Mouse (Mus musculus): Measurements from ENCODE around the gene Mapkapk2. TPM values are rescaled to one million over a fixed set of nuclear protein-coding genes. Genes with fewer than 3 reads are reported as not detected.

Gene Mapkapk2
- 100 to 1,000 TPM; 136 to 153 TPM for polyA plus RNA-seq (2017; shearing (Covaris generic))

DNA sequence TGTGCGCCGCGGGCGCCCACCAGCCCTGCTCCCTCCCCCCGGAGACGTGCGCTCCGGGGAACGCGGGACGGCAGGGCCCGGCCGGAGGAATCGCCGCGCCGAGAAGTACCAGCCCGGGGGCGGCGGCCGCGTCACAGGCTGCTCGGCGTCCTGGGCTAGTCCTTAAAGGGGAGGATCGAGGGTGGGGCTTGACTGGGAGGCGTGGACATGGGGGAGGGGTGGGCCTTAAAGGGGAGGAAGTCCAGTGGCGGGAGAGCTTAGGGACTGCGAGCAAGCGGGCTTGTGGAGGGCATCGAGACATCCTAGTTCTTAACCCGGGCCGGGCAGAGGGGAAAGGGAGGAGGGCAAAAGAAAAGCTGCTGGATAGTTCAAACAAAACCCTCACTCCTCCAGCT lies at the start of gene Mapkapk2:
Mapkapk2 (minus strand) TSS at position 127 of the 395 bp plus-strand sequence.

DNA sequence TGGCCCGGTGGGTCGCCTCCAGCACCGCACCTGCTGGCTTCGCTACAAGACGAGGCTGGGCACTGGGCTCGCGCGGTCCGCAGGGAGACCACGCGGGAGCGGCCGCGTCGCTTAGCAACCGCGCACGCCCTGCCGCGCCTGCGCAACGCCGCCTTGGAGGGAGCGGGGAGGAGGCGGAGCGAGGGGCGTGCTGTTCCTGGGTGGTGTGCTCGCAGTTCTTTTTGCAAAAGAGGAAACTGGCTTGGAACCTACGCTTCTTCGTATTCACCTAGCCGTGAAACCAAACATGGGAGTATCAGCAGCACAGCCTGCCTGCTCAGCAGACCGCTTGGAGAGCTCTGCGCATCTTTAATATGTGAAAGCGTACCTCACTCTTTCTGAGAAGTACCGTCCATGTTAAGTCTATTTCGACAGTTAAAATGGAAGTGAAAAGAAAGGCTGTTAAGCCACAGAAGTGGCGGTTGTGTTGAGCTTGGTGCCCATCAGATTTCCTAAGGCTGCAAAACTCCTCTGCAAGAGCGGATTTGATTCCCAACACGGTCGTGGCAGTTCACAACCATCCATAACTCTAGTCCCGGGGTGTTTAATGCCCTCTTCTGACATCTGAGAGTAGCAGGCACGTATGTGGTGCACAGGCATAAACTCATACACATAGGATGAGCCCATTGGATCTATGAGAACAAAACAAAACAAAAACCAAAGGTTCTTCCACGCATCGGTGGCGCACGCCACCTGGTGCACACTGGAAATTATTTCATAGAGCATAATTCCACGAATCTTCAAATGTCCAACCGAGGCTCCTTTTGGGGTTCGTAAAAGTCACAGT lies 40.8 kb upstream of the Mapkapk2 start, which contains the start of gene Dyrk3:
Dyrk3 (minus strand) TSS at position 150 of the 826 bp plus-strand sequence.

DNA sequence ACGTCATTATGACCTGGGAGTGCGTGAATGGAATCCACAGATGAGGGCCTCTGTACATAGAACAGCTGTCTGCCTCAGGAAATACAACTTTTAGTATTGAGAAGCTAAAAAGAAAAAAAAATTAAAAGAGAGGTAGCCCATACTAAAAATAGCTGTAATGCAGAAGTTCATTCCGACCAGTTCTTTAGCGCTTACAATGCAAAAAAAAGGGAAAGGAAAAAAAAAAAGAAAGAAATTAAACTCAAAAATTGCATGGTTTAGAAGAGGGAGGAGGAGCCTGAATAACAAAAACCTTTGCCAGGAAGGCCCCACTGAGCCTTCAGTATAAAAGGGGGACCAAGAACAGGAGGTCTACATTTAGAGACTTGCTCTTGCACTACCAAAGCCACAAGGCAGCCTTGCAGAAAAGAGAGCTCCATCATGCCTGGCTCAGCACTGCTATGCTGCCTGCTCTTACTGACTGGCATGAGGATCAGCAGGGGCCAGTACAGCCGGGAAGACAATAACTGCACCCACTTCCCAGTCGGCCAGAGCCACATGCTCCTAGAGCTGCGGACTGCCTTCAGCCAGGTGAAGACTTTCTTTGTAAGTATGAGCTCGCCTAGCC lies 78.0 kb downstream of the Mapkapk2 start, which contains the start of gene Il10:
Il10 (plus strand) TSS at position 354 of the 607 bp plus-strand sequence.

Other genes with a start within 250 kb of the Mapkapk2 start
- 1 to 10 TPM; 4.6 to 6.9 TPM for gene Fcmr, start 232.2 kb downstream of the Mapkapk2 start, polyA plus RNA-seq (2017; shearing (Covaris generic))
- gene Il24, start 210.4 kb downstream of the Mapkapk2 start, polyA plus RNA-seq (2017; shearing (Covaris generic)) = not detected
- gene Il20, start 186.4 kb downstream of the Mapkapk2 start, polyA plus RNA-seq (2017; shearing (Covaris generic)) = under 1 TPM in 1 of 2 experiments, not detected in 1; 0.26 TPM
- gene Il19, start 157.7 kb downstream of the Mapkapk2 start, polyA plus RNA-seq (2017; shearing (Covaris generic)) = not detected
- 10 to 100 TPM; 23.4 to 30.3 TPM for gene Il10, start 78.0 kb downstream of the Mapkapk2 start, polyA plus RNA-seq (2017; shearing (Covaris generic))
- under 1 TPM; 0.33 to 0.82 TPM for gene Dyrk3, start 40.5 kb upstream of the Mapkapk2 start, polyA plus RNA-seq (2017; shearing (Covaris generic))
- 10 to 100 TPM; 62.3 to 68.0 TPM for gene Eif2d, start 55.4 kb upstream of the Mapkapk2 start, polyA plus RNA-seq (2017; shearing (Covaris generic))
- 100 to 1,000 TPM; 332 to 448 TPM for gene Rassf5, start 147.4 kb upstream of the Mapkapk2 start, polyA plus RNA-seq (2017; shearing (Covaris generic))
- gene Ikbke, start 181.8 kb upstream of the Mapkapk2 start, polyA plus RNA-seq (2017; shearing (Covaris generic)) = 100 to 1,000 TPM; 147 to 198 TPM